Mouse (Mus musculus) cortical plate, adult 2 months (tissue): ENCODE measurements at regions not wholly inside any gene's neighbourhood (a gene's known extent, or its start where the extent isn't known, plus 50 kb on each side); places are given as distances from the start of the nearest gene placed in this dataset.

ENCODE experiments used
- CTCF ChIP-seq: fragments of 200-500 bp; IDR thresholded peaks from 2 replicates; pipeline ENCODE4 v1.5.1; 2011; ENCODE audit warnings: mild to moderate bottlenecking, control low read depth, low read length; ENCODE audit not compliant: insufficient read depth; ENCODE audit errors: extremely low read depth
- POLR2A ChIP-seq: fragments of 200-500 bp; IDR thresholded peaks from 2 replicates; pipeline ENCODE4 v1.6.1; 2011; ENCODE audit warnings: mild to moderate bottlenecking, low read length, control low read depth; ENCODE audit not compliant: insufficient read depth; ENCODE audit errors: extremely low read depth

- TF ChIP-seq CTCF, result no peak
- TF ChIP-seq POLR2A, result no peak
Observed at GRCm38 (mm10) chr7:77738996-77739765, 998.6 kb downstream of the Ntrk3 start.
